Mouse (Mus musculus) liver, adult 2 months (tissue): Measurements from ENCODE around the gene Ankrd34a. TPM values are rescaled to one million over a fixed set of nuclear protein-coding genes. Genes with fewer than 3 reads are reported as not detected.
A peak's percentile ranks its signal among the peaks of the same experiment; 100 is the strongest.

Source experiments
- DNase-seq: peaks from one replicate; pipeline ENCODE4 v3.0.0-alpha.2; 2011; ENCODE audit warnings: low read depth, low spot score; ENCODE audit errors: extremely low read depth
- H3K27ac ChIP-seq: fragments of 200-500 bp; replicated peaks from 2 replicates; pipeline ENCODE4 v1.5.1; 2012; ENCODE audit warnings: low read depth, mild to moderate bottlenecking, control low read depth, inconsistent platforms, low read length; ENCODE audit not compliant: insufficient read depth
- H3K27me3 ChIP-seq: fragments of 200-500 bp; 2 replicates; pipeline ENCODE4 v1.6.1; 2012; ENCODE audit warnings: mild to moderate bottlenecking, moderate library complexity, low read length, inconsistent platforms; ENCODE audit not compliant: control insufficient read depth, insufficient read depth
- H3K36me3 ChIP-seq: fragments of 200-500 bp; 2 replicates; pipeline ENCODE4 v1.6.1; 2012; ENCODE audit warnings: low read length, inconsistent platforms; ENCODE audit not compliant: control insufficient read depth, insufficient read depth
- H3K4me1 ChIP-seq: fragments of 200-500 bp; 2 replicates; pipeline ENCODE4 v1.6.1; 2011; ENCODE audit warnings: low read length; ENCODE audit not compliant: control insufficient read depth, insufficient read depth
- H3K4me3 ChIP-seq: fragments of 200-500 bp; 2 replicates; pipeline ENCODE4 v1.5.1; 2011; ENCODE audit warnings: low read depth, mild to moderate bottlenecking, control low read depth, low read length, moderate library complexity; ENCODE audit not compliant: insufficient read depth
- H3K79me2 ChIP-seq: fragments of 200-500 bp; 2 replicates; pipeline ENCODE4 v1.6.1; 2012; ENCODE audit warnings: inconsistent platforms, mild to moderate bottlenecking, low read length, moderate library complexity; ENCODE audit not compliant: control insufficient read depth, insufficient read depth
- H3K9ac ChIP-seq: fragments of 200-500 bp; 2 replicates; pipeline ENCODE4 v1.6.1; 2012; ENCODE audit warnings: low read depth, mild to moderate bottlenecking, control low read depth, inconsistent platforms, low read length
- CTCF ChIP-seq: fragments of 200-500 bp; IDR thresholded peaks from 2 replicates; pipeline ENCODE4 v1.5.1; 2011; ENCODE audit warnings: low read depth, low read length, control low read depth
- POLR2A ChIP-seq: fragments of 200-500 bp; IDR thresholded peaks from 2 replicates; pipeline ENCODE4 v1.6.1; 2011; ENCODE audit warnings: low read length, control low read depth; ENCODE audit not compliant: insufficient read depth; ENCODE audit errors: extremely low read depth
- WGBS: fragments of 180-500 bp; shearing (Covaris S2); methylation state at CpG from one replicate; pipeline ENCODE4 v1.1.7; 2018; 5-methylcytosine and 5-hydroxymethylcytosine counted together
- polyA plus RNA-seq: library from polyadenylated mRNA; depleted of rRNA; stranded (reverse); fragments of >200 nt; gene quantifications from 2 replicates; pipeline ENCODE4 v1.2.3, GENCODE M21; 2012
- total RNA-seq: library from RNA; depleted of rRNA; stranded (reverse); fragments of >200 nt; gene quantifications from 2 replicates; pipeline ENCODE4 v1.2.3, GENCODE M21; 2014

Ankrd34a gene
- total and polyA plus RNA-seq, 2 experiments = 0.07 TPM; not detected in 1

DNA sequence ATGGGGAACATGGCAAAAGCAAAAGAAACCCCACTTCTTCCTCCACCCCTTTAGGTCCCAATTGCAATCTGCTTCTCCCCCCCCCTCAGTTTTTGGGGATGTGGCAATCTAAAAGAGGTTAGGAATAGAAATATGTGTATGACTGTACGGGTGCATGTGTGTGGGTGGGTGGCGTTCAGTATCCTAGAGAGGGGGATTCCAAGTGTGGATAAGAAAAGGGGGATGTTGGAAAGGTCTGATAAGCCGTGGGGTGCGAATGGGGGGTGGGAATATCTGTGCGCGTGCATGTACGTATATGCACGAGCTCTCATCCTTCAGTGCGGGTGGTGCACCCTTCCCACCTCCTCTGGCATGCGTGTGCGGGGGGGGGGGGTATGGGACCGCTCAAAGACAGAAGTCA is 419 bp downstream of the Ankrd34a start:
- H3K27me3 ChIP-seq = no peaks in the 10 kb centered on the region; the same call in 1 of the 2 replicates
- no peaks in the 10 kb centered on the region; the same call in 1 of the 2 replicates for H3K79me2 ChIP-seq
- H3K4me3 ChIP-seq = no peak overlapping the region
- no peak overlapping the region for H3K27ac ChIP-seq
- TF ChIP-seq CTCF = no peak
- TF ChIP-seq POLR2A = no peak
- no peak for DNase-seq
- 10% methylated on average over 12 of the region's 12 CpGs for WGBS
- H3K9ac ChIP-seq = no peak overlapping the region
- H3K4me1 ChIP-seq = 0 out of 2 replicates have a peak, but pooled peaks cover 1% of the 10 kb centered on the region
- no peaks in the 10 kb centered on the region for H3K36me3 ChIP-seq

GRCm38 (mm10) chr3:96597435-96597891 is 1.0 kb downstream of the Ankrd34a start:
- Histone ChIP-seq H3K4me3 (peak overlapping the region; percentile 32), H3K9ac (peak overlapping the region; percentile 35), H3K27me3 (no peaks in the 10 kb centered on the region; the same call in 1 of the 2 replicates), H3K4me1 (0 out of 2 replicates have a peak, but pooled peaks cover 1% of the 10 kb centered on the region), H3K36me3 (no peaks in the 10 kb centered on the region), H3K27ac (no peak overlapping the region), H3K79me2 (no peaks in the 10 kb centered on the region)
- WGBS = 1% methylated on average over 40 of the region's 40 CpGs
- TF ChIP-seq CTCF (no peak), POLR2A (no peak)
- DNase-seq = no peak

DNA sequence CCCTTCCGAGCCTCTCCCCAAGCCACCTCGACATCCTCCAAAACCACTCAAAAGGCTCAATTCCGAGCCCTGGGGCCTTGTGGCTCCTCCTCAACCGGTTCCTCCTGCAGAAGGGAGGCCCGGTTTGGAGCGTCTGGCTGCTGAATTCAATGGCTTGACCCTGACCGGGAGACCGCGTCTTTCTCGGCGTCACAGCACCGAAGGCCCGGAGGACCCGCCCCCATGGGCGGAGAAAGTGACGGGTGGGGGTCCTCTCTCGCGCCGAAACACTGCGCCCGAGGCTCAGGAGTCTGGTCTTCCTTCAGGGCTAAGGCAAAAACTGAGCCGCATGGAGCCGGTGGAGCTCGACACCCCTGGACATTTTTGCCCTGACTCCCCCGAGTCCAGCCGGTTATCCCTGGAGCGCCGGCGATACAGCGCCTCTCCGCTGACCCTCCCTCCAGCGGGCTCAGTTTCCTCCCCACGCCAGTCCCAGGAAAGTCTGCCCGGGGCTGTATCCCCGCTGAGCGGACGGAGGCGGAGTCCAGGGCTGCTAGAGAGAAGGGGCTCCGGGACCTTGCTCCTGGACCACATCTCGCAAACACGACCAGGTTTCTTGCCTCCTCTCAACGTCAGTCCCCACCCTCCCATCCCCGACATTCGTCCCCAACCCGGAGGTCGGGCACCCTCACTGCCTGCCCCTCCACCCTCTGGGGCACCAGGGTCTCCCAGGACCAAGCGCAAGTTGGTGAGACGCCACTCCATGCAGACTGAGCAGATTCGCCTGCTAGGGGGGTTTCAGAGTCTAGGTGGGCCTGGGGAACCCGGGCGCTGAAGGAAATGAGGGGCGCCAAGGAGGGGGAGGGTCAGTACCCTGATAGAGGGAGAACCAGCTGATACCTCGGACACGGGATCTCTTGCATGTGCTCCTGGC is 2.0 kb downstream of the Ankrd34a start:
- WGBS = 7% methylated on average over 54 of the region's 54 CpGs
- peak overlapping the region; percentile 50 for H3K9ac ChIP-seq
- no peaks in the 10 kb centered on the region; the same call in 1 of the 2 replicates for H3K27me3 ChIP-seq
- no peak for DNase-seq
- H3K4me3 ChIP-seq = peak overlapping the region; percentile 54
- TF ChIP-seq POLR2A = no peak
- no peak for TF ChIP-seq CTCF
- H3K36me3 ChIP-seq = no peaks in the 10 kb centered on the region
- H3K79me2 ChIP-seq = no peaks in the 10 kb centered on the region
- H3K27ac ChIP-seq = no peak overlapping the region
- no peaks in the 10 kb centered on the region for H3K4me1 ChIP-seq

GRCm38 (mm10) chr3:96599069-96599393 is 2.6 kb downstream of the Ankrd34a start:
- H3K27ac ChIP-seq = no peak overlapping the region
- no peaks in the 10 kb centered on the region; the same call in 1 of the 2 replicates for H3K27me3 ChIP-seq
- H3K4me3 ChIP-seq = no peak overlapping the region
- no peak overlapping the region for H3K9ac ChIP-seq
- 73% methylated on average over 8 of the region's 8 CpGs for WGBS
- H3K36me3 ChIP-seq = no peaks in the 10 kb centered on the region
- TF ChIP-seq POLR2A = no peak
- no peak for TF ChIP-seq CTCF
- H3K79me2 ChIP-seq = no peaks in the 10 kb centered on the region
- DNase-seq = no peak
- no peaks in the 10 kb centered on the region for H3K4me1 ChIP-seq

DNA sequence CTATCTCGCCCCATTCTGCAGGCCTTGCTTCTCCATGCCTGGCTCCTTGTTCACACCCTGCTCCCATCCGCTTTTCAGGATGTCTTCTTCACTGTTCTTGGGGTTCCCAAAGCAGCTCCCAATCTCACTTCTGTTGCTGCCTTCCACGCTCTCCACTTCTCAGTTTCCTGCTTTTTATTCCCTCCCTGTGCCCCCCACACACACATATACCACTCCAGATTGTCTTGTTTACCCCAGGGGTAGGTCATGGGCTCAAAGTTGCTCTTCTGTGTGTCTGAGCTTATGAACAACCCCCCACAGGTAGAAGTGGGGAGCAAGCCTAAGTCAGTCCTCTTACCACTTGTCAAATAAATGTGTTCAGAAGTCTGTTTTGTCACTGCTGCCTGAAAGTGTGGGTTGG is 3.0 kb downstream of the Ankrd34a start:
- Histone ChIP-seq H3K9ac (no peak overlapping the region), H3K36me3 (no peaks in the 10 kb centered on the region), H3K27ac (no peak overlapping the region), H3K27me3 (no peaks in the 10 kb centered on the region; the same call in 1 of the 2 replicates), H3K4me1 (no peaks in the 10 kb centered on the region), H3K4me3 (no peak overlapping the region), H3K79me2 (no peaks in the 10 kb centered on the region)
- 91% methylated on average over 3 of the region's 3 CpGs for WGBS
- no peak for DNase-seq
- TF ChIP-seq CTCF (no peak), POLR2A (no peak)
